22 mouse cellular contexts compared by ENCODE assay signal in the genomic region with DNA sequence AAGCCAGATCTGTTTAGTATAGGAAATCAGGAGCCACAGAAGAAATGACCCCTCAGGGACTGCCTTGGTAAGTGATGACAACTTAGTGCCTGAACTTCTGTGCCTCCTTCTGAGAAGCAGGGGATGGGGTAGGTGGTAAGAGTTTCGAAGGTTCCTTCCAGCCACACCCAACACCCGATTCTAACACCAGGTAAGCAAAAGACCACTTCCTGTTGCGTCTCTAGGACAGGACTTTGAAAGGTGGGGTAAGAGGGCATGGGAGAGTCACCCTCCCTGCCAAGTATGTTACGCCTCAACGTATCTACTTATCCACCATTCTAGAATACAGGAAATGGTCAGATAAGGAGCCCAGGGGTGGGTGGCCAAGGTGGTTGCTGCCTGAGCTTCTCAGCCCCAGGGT.
"Had no signal": no experiment of that assay in that cellular context is flagged by ENCODE, and none has a peak within 500 bp of the region (broad histone marks: within the 10 kb centered on the region; RNA-seq: fewer than 3 reads in every experiment).

No protein-coding gene starts in this region.

- H3K36me3 ChIP-seq: limb, embryonic 10.5 days; limb, embryonic 12.5 days had no signal

- ATAC-seq: hindbrain, embryonic 16.5 days; intestine, embryonic 16.5 days had no signal

- H3K27ac ChIP-seq: gastrocnemius, adult 2 months; heart, embryonic 10.5 days; hindbrain, embryonic 10.5 days; hindbrain, embryonic 12.5 days; hindbrain, embryonic 14.5 days; layer of hippocampus, adult 2 months; limb, embryonic 10.5 days; limb, embryonic 12.5 days had no signal

- DNase-seq: gastrocnemius, adult 2 months; gastrocnemius, postnatal 10 days; gastrocnemius, postnatal 25 days; heart, adult 18-20 months; heart, postnatal 10 days; heart, postnatal 4 days; kidney, adult 11 months; kidney, adult 8-10 months; kidney, postnatal 10 days; kidney, postnatal 4 days; layer of hippocampus, postnatal 36 days; liver had no signal

- H3K4me3 ChIP-seq: gastrocnemius, adult 2 months; heart, embryonic 10.5 days; heart, embryonic 12.5 days; hindbrain, embryonic 10.5 days; hindbrain, embryonic 12.5 days; layer of hippocampus, adult 2 months; limb, embryonic 10.5 days; limb, embryonic 12.5 days had no signal
